Mouse (Mus musculus): ENCODE measurements around the gene Adap1.

Gene Adap1

DNA sequence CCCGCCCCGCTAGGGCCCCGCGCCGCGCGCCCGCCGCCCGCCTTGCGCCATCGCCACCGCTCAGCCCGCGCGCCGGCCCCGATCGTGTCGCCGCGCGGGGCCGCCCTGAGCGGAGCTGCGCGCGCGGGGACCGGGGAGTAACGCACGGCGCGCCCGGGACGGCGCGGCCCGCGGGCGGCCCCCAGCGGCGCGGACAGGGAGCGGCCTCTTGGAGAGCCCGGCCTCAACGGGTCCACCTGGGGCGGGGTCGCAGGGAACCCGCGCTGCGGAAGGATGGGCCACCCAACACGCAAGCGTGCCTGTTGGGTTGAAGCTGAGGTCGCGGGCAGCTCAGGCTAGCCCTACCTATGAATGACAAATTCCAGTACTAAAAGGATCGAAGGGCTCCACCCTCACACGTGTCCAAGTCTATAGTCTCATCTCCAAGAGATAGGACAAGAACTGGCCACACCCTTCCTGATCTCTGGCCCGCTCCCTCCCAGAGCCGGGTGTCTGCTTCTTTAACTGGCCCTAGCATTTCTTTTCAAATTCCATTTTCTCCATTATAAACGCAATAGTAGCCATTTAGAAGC, at the start of gene Adap1:
Gene Adap1 (minus strand): TSS at position 228 of the 572 bp plus-strand sequence.
- DNase-seq (ENCODE audit: low read depth, low spot score) = no peak

GRCm38 (mm10) chr5:139374841-139375240, 49.4 kb upstream of the Adap1 start:
- DNase-seq (ENCODE audit: low read depth, low spot score) = no peak

- no peak for DNase-seq (ENCODE audit: low read depth, low spot score)
These were observed 48.5 kb upstream of the Adap1 start for GRCm38 (mm10) chr5:139373889-139374444.

DNA sequence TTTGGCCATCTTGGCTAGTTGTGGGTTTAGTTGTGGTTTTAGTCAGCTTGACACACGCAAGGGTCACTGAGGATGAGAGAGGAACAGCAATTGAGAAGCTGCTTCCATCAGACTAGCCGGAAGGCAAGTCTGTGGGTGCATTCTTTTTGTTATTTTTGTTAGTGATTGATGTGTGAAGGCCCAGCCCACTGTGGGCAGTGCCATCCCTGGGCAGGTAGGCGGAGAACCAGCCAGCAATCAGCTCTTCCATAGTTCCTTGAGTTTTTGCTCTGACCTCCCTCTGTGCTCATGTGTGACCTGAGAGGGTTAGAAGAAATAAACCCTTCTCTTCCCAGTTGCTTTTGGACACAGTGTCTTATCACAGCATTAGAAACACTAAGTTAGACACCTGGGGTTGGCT, 47.7 kb upstream of the Adap1 start:
- DNase-seq (ENCODE audit: low read depth, low spot score) = no peak

DNA sequence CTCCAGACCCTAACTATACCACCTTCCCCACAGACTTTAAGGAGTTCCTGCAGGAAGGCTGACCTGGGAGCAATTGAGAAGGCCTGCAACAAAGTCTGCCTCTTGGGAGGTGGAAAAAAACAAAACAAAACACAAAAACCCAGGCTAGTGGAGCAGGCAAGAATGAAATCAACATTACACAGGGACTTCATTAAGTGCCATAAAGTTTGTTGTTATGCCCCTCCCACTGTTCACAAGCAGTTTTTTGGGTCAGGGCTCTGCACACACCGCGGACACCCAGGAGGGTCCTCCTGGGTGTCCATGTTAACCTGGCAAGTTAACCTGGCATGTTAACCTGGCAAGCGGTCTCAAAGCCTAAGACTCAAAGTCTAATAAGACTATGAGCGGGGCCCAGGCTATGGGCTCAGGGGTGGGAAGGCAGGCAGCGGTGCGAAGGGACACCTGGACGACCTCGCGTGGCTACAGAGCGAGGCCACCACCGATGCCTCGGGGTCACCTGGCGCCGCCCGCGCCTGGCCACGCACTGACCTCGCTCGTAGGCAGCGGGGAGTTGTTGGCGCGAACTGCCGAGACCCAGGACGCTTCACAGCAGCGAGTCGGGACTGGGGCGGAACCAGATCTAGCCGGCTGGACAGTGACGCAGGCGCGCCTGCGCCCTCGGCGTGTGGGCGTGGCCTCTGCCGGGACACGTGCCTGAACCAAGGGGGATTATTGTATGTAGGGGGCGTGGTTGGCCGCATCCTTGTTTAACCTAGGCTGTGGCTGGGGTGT, 46.4 kb upstream of the Adap1 start:
- peak; percentile 96 for DNase-seq (ENCODE audit: low read depth, low spot score)

DNA sequence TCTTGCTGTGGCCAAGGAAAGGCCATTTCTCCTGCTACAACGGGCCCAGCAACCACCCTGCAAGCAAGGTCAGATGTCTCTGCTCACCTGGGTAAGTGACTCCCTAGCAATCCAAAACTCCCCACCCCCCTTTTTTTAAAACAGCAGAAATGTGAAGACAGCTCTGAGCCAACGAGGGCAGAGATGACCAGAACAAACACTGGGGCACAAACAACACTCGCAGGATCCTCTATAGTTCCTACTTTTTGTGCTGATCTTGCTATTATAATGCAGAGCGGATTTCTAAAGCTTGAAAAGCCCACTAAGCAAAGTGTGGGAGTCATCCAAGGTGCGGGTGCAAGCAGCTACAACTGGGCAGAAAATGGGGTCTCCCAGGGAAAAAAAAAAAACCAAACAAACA, 45.7 kb upstream of the Adap1 start:
- DNase-seq (ENCODE audit: low read depth, low spot score) = no peak

DNA sequence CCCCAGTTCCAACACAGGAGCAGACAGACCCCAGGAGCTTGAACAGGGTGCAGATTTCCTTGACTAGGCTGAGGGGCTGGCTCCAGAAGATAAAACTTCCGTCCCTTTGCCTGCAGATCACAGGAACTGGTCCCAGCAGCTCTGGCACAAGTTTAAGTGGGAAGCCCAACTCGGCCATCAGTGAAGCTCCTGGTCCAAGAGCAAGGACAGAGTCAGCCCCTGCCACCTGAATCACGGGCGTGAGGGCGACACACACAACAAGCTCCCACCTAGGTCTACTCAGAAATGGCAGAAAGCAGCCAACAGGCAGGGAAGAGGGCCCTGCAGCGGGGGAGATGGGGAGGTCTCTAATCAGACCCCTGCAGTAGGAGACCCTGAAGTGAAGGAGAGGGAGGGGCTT, 44.9 kb upstream of the Adap1 start:
- no peak for DNase-seq (ENCODE audit: low read depth, low spot score)

- DNase-seq (ENCODE audit: low read depth, low spot score) = no peak
These were observed 43.4 kb upstream of the Adap1 start for GRCm38 (mm10) chr5:139368638-139369320.

DNA sequence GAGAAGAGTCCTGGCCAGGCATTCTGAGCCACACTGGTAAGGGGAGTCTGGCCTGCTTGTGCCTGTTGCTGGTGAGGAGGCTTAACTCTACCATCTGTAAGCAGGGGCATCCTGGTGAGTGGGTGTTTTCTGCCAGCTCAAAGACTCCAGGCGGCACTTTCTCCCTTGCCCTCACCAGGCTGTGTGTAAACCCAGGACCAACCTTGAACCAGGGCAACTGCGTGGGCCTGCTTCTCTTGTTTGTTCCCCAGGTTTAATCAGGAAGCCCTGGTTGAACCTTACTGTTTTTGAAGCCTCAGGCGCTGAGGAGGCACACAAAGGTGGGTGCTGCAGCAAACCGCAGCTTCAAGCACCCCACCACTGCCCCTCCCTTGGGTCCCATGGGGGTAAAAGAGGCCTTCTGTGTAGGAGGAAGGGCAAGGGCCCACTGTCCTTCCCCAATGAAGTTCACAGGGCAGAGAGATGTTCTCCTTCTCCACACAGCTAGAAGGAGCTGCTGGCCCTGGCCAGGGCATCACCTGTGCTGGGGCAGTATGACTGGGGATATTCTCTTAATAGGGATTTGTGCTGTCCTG, 42.5 kb upstream of the Adap1 start:
- DNase-seq (ENCODE audit: low read depth, low spot score) = no peak

DNA sequence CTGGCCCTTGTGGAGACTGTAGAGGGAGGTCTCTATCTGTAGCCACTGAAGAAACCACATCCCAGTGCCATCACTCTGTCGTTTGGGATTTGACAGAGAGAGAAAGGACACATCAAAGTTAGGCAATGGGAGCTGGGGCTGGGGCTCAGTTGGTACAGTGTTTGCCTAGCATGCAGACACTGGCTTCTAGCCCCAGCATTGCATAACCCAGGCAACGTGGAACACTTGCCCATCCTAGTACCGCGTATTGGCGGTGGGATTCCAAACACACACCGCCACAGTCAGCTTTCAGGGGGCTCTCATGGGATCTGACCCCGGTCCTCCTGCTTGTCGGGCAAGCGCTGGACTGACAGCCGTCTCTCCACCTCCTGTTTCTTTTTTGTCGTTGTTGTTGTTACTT, 41.1 kb upstream of the Adap1 start:
- no peak for DNase-seq (ENCODE audit: low read depth, low spot score)

DNA sequence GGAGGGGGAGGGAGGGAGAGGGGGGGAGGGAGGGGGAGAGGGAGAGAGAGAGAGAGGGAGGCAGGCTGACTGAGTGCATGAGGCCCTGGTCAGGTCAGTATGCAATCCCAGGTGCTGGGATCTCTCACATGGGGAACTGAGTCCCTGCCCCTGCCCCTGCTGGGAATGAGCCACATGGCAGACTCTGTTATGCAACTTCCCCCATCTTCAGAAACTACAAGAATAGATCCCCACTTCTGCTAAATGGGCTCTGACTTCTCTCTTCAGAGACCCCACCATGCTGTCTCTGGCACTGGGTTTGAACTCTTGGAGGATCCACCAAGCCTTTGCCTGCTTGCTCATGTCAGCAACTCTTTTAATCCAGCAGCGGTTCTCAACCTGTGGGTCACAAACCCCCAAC, 40.4 kb upstream of the Adap1 start:
- DNase-seq (ENCODE audit: low read depth, low spot score) = no peak

DNA sequence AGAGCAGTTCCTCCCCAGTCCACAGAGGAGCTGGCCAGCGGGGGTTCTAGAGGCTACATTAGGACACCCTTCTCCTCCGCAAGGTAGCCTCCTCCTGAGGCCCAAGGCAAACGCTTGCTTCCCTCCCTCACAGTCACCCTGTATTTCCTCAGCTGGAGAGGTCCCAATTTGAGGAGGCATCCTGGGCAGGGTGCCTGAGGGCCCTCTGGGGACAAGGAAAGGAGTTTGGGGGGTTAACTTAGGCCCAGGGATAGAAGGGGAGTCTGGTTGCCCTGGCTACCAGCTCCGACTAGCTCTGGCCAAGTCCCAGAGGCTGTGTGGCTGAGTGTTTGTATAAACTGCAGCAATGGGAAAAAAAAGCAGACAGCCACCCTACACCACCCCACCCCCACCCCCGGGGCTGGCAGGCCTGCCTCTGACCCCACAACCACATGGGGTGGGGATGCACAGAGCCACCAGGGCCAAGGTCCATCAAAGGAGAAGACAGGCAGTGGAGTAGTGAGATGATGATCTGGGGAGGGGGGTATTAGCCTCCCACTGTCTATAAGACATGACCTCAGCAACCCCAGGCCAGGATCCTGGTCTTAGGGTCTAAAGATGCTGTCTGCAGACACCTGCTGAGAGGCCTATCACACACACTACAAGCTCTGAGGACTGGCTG, 39.6 kb upstream of the Adap1 start:
- no peak for DNase-seq (ENCODE audit: low read depth, low spot score)

GRCm38 (mm10) chr5:139364260-139364910, 39.0 kb upstream of the Adap1 start:
- DNase-seq (ENCODE audit: low read depth, low spot score) = peak; percentile 84

GRCm38 (mm10) chr5:139363858-139364257, 38.4 kb upstream of the Adap1 start:
- DNase-seq (ENCODE audit: low read depth, low spot score) = no peak

GRCm38 (mm10) chr5:139359244-139359643, 33.8 kb upstream of the Adap1 start:
- DNase-seq (ENCODE audit: low read depth, low spot score) = no peak

DNA sequence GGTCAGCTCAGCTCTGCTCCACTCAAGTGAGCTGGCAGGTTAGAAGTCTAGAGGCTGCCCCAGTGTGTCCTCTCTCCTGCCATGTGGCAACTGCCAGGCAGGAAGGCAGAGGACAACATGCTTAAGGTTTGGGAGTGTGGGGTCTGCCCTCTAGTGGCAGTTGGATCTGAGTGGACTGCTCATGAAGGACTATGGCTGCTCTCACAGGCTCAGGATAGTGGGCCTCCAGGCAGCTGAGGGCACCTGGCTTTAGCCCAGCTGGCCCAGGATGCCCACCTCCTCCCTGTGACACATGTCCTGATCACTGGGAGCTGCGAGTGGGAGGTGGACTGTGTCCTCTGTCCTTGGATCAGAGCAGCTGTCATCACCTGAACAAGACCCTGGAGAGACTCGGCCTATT, 33.2 kb upstream of the Adap1 start:
- no peak for DNase-seq (ENCODE audit: low read depth, low spot score)

GRCm38 (mm10) chr5:139355235-139355772, 29.9 kb upstream of the Adap1 start:
- peak; percentile 66 for DNase-seq (ENCODE audit: low read depth, low spot score)

DNA sequence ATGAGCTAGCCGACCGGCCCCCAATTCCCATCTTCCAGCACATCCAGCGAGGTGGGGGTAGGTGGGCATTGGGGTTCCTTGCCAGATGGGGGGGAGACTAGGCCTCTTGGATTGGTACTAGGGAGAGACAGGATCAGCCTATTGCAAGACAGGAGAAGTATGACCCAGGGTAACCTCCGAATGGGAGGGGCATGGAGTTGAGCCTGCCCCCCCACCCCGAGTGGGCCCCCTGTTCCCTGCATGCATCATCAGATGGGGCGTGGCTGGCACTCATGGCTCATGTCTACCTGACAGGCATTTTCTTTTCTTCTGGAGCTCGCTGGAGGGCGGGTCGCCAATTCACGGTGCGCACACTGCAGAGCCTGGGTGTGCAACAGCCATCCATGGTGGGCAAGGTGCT, 28.5 kb upstream of the Adap1 start:
- no peak for DNase-seq (ENCODE audit: low read depth, low spot score)

- DNase-seq (ENCODE audit: low read depth, low spot score) = peak; percentile 33
These were observed 28.1 kb upstream of the Adap1 start for GRCm38 (mm10) chr5:139353496-139353895.

GRCm38 (mm10) chr5:139352317-139352716, 26.9 kb upstream of the Adap1 start, which contains the start of gene Cyp2w1:
Cyp2w1 (plus strand) TSS chr5:139352617.
- no peak for DNase-seq (ENCODE audit: low read depth, low spot score)

DNA sequence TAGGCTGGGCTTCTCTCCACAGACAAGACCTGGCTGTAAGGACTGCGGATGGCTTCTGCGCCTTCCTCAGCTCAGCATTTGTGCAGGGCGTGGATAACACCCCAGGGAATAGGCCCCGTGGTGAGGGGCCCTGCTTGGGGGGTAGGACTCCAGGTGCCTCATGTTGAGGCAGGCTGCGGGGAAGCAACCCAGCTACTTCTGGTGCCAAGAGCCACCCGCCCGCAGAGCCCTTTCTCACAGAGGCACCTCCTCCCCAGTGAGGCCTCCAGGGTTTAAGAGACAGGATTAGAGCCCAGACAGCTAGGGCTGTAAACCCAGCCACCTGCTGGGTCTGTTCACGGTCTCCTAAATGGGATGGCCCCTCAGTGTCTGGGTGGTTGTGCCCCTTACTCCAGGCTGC, 26.2 kb upstream of the Adap1 start:
- no peak for DNase-seq (ENCODE audit: low read depth, low spot score)

All from forelimb bud, embryonic 11.5 days (tissue).